Mouse (Mus musculus) intestine, embryonic 16.5 days (tissue): Measurements from ENCODE around the gene Asb11. TPM values are rescaled to one million over a fixed set of nuclear protein-coding genes. Genes with fewer than 3 reads are reported as not detected.

ENCODE experiments used
- ATAC-seq: fragments of 200-750 bp; cut with Nextera tagmentation; 2 replicates; pipeline ENCODE4 v1.8.0; 2017; ENCODE audit warnings: moderate TSS enrichment, moderate library complexity
- H3K27ac ChIP-seq: fragments of 300-500 bp; sonication (generic); 2 replicates; pipeline ENCODE4 v1.5.1; 2014; ENCODE audit warnings: mild to moderate bottlenecking, low read length
- H3K27me3 ChIP-seq: fragments of 300-500 bp; sonication (generic); replicated peaks from 2 replicates; pipeline ENCODE4 v1.6.1; 2014; ENCODE audit warnings: low read length, control low read depth, mixed read lengths; ENCODE audit not compliant: control insufficient read depth, insufficient read depth
- H3K36me3 ChIP-seq: fragments of 300-500 bp; sonication (generic); 2 replicates; pipeline ENCODE4 v1.6.1; 2014; ENCODE audit warnings: low read length, control low read depth; ENCODE audit not compliant: control insufficient read depth, insufficient read depth
- H3K4me1 ChIP-seq: fragments of 300-500 bp; sonication (generic); 2 replicates; pipeline ENCODE4 v1.6.1; 2014; ENCODE audit warnings: low read length, control low read depth, mixed read lengths; ENCODE audit not compliant: control insufficient read depth, insufficient read depth
- H3K4me2 ChIP-seq: fragments of 300-500 bp; sonication (generic); 2 replicates; pipeline ENCODE4 v1.6.1; 2014; ENCODE audit warnings: low read depth, low read length, control low read depth
- H3K4me3 ChIP-seq: fragments of 300-500 bp; sonication (generic); 2 replicates; pipeline ENCODE4 v1.5.1; 2014; ENCODE audit warnings: mild to moderate bottlenecking, low read length
- H3K9ac ChIP-seq: fragments of 300-500 bp; sonication (generic); 2 replicates; pipeline ENCODE4 v1.6.1; 2014; ENCODE audit warnings: low read depth, low read length
- H3K9me3 ChIP-seq: fragments of 300-500 bp; sonication (generic); 2 replicates; pipeline ENCODE4 v1.6.1; 2016; ENCODE audit warnings: low read length, control low read depth; ENCODE audit not compliant: control insufficient read depth
- WGBS: fragments of 180-500 bp; shearing (Covaris S2); extraction: QIAGEN DNeasy Blood & Tissue Kit; methylation state at CpG from one replicate; pipeline ENCODE4 v1.1.7; 2014; 5-methylcytosine and 5-hydroxymethylcytosine counted together
- polyA plus RNA-seq: library from polyadenylated mRNA; unstranded; fragments of >200 nt; fragmentation: Nextera tagmentation; extraction: Ambion mirVana; gene quantifications from 2 replicates; pipeline ENCODE4 v1.2.1, GENCODE M21; 2015

Gene Asb11
- polyA plus RNA-seq: 0.21 and 0.37 TPM in 2 replicates

GRCm38 (mm10) chrX:164436709-164437108 is at the start of gene Asb11:
Gene Asb11 (plus strand): TSS chrX:164436994.
- Histone ChIP-seq H3K4me2 (no peak within 1 kb of the TSS), H3K27me3 (no peaks in the 10 kb centered on the region), H3K9ac (no peak within 1 kb of the TSS), H3K4me3 (no peak within 1 kb of the TSS), H3K4me1 (no peaks in the 10 kb centered on the region), H3K9me3 (no peaks in the 10 kb centered on the region), H3K27ac (no peak within 1 kb of the TSS), H3K36me3 (peaks cover 2% of the 10 kb centered on the region; the same call in 1 of the 2 replicates)
- 50% methylated on average over 8 of the region's 8 CpGs for WGBS
- ATAC-seq: peak; percentile 86

- H3K27me3 ChIP-seq: no peaks in the 10 kb centered on the region
- H3K36me3 ChIP-seq: no peaks in the 10 kb centered on the region
- ATAC-seq: no peak
- H3K4me3 ChIP-seq: no peak overlapping the region
- no peak overlapping the region for H3K9ac ChIP-seq
- H3K4me2 ChIP-seq: no peak overlapping the region
- no peaks in the 10 kb centered on the region for H3K4me1 ChIP-seq
- no peaks in the 10 kb centered on the region for H3K9me3 ChIP-seq
- H3K27ac ChIP-seq: no peak overlapping the region
- 79% methylated on average over 4 of the region's 4 CpGs for WGBS
These were observed 42.7 kb upstream of the Asb11 start for GRCm38 (mm10) chrX:164394091-164394490.

GRCm38 (mm10) chrX:164398456-164398855 is 38.3 kb upstream of the Asb11 start:
- no peak overlapping the region for H3K27ac ChIP-seq
- 56% methylated on average over 3 of the region's 3 CpGs for WGBS
- peak; percentile 53; the same call in 1 of the 2 replicates for ATAC-seq

GRCm38 (mm10) chrX:164405080-164405649 is 31.6 kb upstream of the Asb11 start:
- ATAC-seq: no peak
- no peaks in the 10 kb centered on the region for H3K4me1 ChIP-seq

More at GRCm38 (mm10) chrX:164398456-164398855, 38.3 kb upstream of the Asb11 start:
- Histone ChIP-seq H3K27me3 (no peaks in the 10 kb centered on the region), H3K36me3 (no peaks in the 10 kb centered on the region), H3K4me3 (no peak overlapping the region), H3K9ac (no peak overlapping the region), H3K9me3 (no peaks in the 10 kb centered on the region), H3K4me1 (no peaks in the 10 kb centered on the region), H3K4me2 (no peak overlapping the region)

GRCm38 (mm10) chrX:164406133-164407022 is 30.4 kb upstream of the Asb11 start:
- no peaks in the 10 kb centered on the region; the same call in 1 of the 2 replicates for H3K27me3 ChIP-seq
- WGBS: 70% methylated on average over 9 of the region's 9 CpGs
- no peaks in the 10 kb centered on the region for H3K9me3 ChIP-seq
- H3K4me2 ChIP-seq: no peak overlapping the region
- no peaks in the 10 kb centered on the region for H3K4me1 ChIP-seq
- no peak for ATAC-seq
- H3K4me3 ChIP-seq: no peak overlapping the region
- H3K9ac ChIP-seq: no peak overlapping the region
- H3K36me3 ChIP-seq: no peaks in the 10 kb centered on the region
- H3K27ac ChIP-seq: no peak overlapping the region

More at GRCm38 (mm10) chrX:164405080-164405649, 31.6 kb upstream of the Asb11 start:
- Histone ChIP-seq H3K27me3 (no peaks in the 10 kb centered on the region; the same call in 1 of the 2 replicates), H3K4me2 (no peak overlapping the region), H3K9ac (no peak overlapping the region), H3K27ac (no peak overlapping the region), H3K36me3 (no peaks in the 10 kb centered on the region), H3K9me3 (no peaks in the 10 kb centered on the region), H3K4me3 (no peak overlapping the region)

GRCm38 (mm10) chrX:164408301-164408927 is 28.4 kb upstream of the Asb11 start:
- Histone ChIP-seq H3K36me3 (no peaks in the 10 kb centered on the region), H3K4me1 (no peaks in the 10 kb centered on the region), H3K4me2 (no peak overlapping the region), H3K9ac (no peak overlapping the region), H3K4me3 (no peak overlapping the region), H3K9me3 (no peaks in the 10 kb centered on the region), H3K27ac (no peak overlapping the region), H3K27me3 (no peaks in the 10 kb centered on the region; the same call in 1 of the 2 replicates)
- 59% methylated on average over 3 of the region's 3 CpGs for WGBS
- ATAC-seq: no peak

GRCm38 (mm10) chrX:164410562-164410961 is 26.2 kb upstream of the Asb11 start:
- no peak overlapping the region for H3K9ac ChIP-seq
- no peak overlapping the region; the same call in 1 of the 2 replicates for H3K27ac ChIP-seq
- H3K4me1 ChIP-seq: no peaks in the 10 kb centered on the region
- H3K4me2 ChIP-seq: no peak overlapping the region
- H3K4me3 ChIP-seq: no peak overlapping the region
- H3K27me3 ChIP-seq: no peaks in the 10 kb centered on the region; the same call in 1 of the 2 replicates
- H3K36me3 ChIP-seq: no peaks in the 10 kb centered on the region
- peak; percentile 96 for ATAC-seq
- 69% methylated on average over 1 of the region's 1 CpGs for whole genome bisulfite sequencing
- H3K9me3 ChIP-seq: no peaks in the 10 kb centered on the region

- H3K27me3 ChIP-seq: no peaks in the 10 kb centered on the region
- H3K9me3 ChIP-seq: no peaks in the 10 kb centered on the region
- H3K9ac ChIP-seq: no peak overlapping the region
- no peak overlapping the region for H3K4me3 ChIP-seq
- WGBS: 76% methylated on average over 2 of the region's 2 CpGs
- no peak for ATAC-seq
- no peaks in the 10 kb centered on the region for H3K36me3 ChIP-seq
- no peak overlapping the region for H3K4me2 ChIP-seq
- no peak overlapping the region for H3K27ac ChIP-seq
- H3K4me1 ChIP-seq: no peaks in the 10 kb centered on the region
These were observed 20.0 kb upstream of the Asb11 start for GRCm38 (mm10) chrX:164416803-164417202.

- H3K4me3 ChIP-seq: no peak overlapping the region
- no peaks in the 10 kb centered on the region for H3K36me3 ChIP-seq
- H3K9ac ChIP-seq: no peak overlapping the region
- H3K4me1 ChIP-seq: no peaks in the 10 kb centered on the region
- H3K9me3 ChIP-seq: no peaks in the 10 kb centered on the region
- no peaks in the 10 kb centered on the region for H3K27me3 ChIP-seq
- ATAC-seq: no peak
- H3K4me2 ChIP-seq: no peak overlapping the region
- no peak overlapping the region for H3K27ac ChIP-seq
These were observed 18.8 kb upstream of the Asb11 start for GRCm38 (mm10) chrX:164418008-164418407.
